Mouse (Mus musculus) hematopoietic stem cell, adult 5-6 weeks (primary cell): ENCODE measurements around the gene Ubtd2. TPM values are rescaled to one million over a fixed set of nuclear protein-coding genes. Genes with fewer than 3 reads are reported as not detected.

Source experiments
- ATAC-seq, 2 experiments: fragments of 125-278 bp in 1 of 2; replicated peaks in 1 of 2; 2 replicates each; pipeline ENCODE4 v1.8.0; 2016 to 2017; ENCODE audit warnings: inconsistent platforms in 2 of 2, mild to moderate bottlenecking in 2 of 2, moderate number of reproducible peaks in 2 of 2, low read depth in 1 of 2, moderate TSS enrichment in 1 of 2; ENCODE audit not compliant: low FRiP score in 2 of 2, poor library complexity in 2 of 2, severe bottlenecking in 2 of 2, insufficient read depth in 1 of 2, low TSS enrichment in 1 of 2
- total RNA-seq: library from RNA; stranded (forward); fragments of 172-1452, 232-1000 nt; gene quantifications from 2 replicates; pipeline ENCODE4 v1.2.3, GENCODE M21; 2017

The Ubtd2 gene
- total RNA-seq, result 4.7 and 10.4 TPM in 2 replicates

GRCm38 (mm10) chr11:32454800-32455506 lies at the start of gene Ubtd2:
TSS of gene Ubtd2 (plus strand) at chr11:32455370.
- ATAC-seq, result peak; percentile 89 to 92

GRCm38 (mm10) chr11:32407863-32408262 lies 47.3 kb upstream of the Ubtd2 start:
- peak; percentile 38 to 51; a peak in 3 of 4 replicates for ATAC-seq

DNA sequence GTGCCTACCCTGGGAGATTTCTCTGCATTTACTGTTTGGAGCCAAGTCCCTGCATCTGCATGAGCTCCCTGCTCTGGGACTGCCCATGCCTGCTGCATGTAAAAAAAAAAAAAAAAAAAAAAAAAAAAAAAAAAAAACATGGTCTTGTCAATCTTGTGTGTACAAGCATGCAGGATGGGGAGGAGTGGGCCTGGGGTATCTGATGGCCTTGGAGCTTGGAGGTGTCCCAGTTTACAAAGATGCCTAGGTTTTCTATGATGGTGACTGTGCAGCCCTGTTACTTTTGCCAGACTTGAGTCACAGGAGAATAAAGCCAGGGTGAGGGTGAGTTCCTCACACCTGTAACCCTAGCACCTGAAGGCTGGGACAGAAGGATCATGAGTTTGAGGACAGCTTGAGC lies 46.1 kb upstream of the Ubtd2 start:
- ATAC-seq, result no peak

DNA sequence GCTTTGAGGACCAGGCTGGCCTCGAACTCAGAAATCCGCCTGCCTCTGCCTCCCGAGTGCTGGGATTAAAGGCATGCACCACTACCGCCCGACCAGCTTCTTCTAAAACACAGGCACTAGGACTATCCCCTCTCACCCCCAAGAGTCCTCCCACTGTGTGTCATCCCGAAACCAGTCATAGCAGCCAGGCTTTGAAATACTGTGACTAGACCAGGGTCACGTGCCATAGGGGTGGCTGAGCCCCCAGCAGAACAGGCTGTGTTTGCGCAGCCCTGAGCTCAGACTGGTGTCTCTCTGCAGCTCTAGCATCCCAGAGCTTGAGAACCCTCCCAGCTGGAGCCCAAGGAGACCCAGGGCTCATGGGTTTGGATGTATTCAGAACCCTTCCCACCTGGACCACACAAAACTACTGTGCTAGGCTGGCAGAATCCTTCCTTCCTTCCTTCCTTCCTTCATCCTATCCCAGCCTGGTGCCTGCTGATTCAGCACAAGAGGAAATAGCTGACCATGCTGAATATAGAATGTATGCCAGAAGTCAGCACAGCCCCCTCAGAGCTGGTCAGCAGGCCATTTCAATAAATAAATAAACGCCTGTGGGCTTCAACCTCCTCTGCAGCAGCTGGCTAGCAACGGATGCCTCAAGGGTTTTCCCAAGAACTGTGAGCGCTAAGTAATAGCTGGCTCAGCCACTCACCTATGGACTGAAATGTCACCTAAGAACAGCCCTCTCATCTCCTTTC lies 45.2 kb upstream of the Ubtd2 start:
- no peak for ATAC-seq

DNA sequence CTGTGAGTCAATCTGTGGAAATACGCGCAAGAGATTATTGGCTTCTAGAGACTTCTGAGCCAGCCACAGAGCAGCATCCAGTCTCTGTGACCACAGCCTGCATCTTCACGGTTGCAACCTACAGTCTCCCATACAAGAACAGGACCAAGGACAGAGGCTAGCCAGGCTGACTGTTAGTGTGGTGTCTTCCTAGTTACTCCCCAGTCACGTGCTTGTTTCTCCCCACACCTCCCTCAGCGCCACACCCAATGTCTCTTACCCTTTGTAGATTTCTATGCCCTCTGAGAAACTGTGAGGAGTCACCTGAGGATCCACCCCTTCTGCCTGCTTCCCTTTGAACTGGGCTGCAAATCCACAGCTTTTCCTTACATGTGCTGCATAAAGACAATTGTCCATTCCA lies 35.2 kb upstream of the Ubtd2 start:
- ATAC-seq, result no peak

GRCm38 (mm10) chr11:32423311-32423710 lies 31.9 kb upstream of the Ubtd2 start:
- no peak for ATAC-seq

- ATAC-seq, result no peak
These were observed 30.6 kb upstream of the Ubtd2 start for GRCm38 (mm10) chr11:32424600-32424999.

- ATAC-seq, result no peak
These were observed 30.0 kb upstream of the Ubtd2 start for GRCm38 (mm10) chr11:32425043-32425658.

DNA sequence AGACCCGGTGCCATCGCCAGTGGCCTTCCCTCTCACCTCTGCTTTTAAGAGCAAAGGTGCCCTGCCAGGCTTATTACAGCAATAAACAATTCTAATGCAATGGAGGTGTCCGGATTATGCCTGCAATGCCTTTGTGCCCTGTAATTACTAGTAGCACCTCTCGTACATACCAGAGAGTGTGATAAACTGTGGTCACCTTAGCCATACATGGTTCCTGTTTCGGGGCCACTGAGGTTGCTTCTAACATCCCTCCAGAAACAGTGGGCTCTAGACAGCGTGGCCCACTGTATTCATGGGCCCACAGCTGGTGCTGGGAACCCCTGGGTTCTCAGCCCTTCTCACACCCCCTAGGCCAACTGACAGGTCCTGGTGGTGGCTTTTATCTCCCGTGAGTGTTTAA lies 27.6 kb upstream of the Ubtd2 start:
- ATAC-seq, result peak in 1 of 2 experiments; percentile 38; a peak in 2 of 4 replicates

DNA sequence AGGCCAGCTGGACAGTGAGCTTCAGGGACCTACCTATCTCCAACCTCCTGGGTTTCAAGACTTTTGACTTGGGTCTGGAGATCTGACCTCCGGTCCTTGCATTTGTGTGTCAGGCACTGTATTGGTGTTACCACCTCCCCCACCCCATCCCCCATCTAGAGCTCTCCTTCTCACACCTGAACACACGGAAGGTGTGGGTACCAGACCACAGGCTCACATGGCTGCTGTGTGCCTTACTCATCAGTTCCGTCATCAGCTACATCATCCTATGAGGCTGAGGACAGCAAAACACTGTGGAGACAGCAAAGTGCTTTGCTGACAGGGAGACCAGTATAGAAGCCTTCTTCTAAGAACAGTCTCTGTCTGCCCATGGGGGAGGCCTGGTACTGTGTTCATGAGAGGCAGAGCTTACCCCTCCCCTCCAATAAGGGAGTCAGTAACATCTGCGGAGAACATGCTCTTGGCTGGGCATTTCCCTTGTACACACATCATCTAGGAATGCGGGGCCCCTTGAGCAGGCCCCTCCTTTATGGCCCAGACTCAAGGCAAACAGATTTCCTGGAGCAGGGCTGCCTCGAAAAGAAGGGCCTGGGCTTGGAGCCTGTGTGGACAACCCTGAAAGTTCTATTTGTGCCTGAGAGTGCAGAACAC lies 19.6 kb upstream of the Ubtd2 start:
- ATAC-seq, result no peak

DNA sequence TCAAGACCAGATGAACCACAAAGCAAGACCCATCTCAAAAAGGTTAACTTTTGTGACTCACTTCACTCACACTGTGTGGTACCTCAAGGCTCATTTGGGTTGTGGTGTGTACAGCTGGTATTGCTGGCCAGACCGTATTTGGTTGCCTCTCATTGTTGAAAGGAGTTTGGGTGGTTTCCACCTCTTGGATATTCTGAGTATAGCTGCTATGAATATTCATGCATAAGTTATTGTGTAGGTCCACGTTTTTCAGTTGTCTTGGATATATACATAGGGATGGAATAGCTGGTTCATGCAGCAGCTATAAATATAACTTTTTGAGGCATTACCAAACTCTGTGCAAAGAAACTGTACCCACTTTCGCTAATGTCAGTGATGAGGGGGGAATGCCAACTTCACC lies 12.6 kb upstream of the Ubtd2 start:
- no peak for ATAC-seq

- no peak for ATAC-seq
These were observed 10.9 kb upstream of the Ubtd2 start for GRCm38 (mm10) chr11:32444266-32444665.

- ATAC-seq, result no peak
These were observed 10.0 kb upstream of the Ubtd2 start for GRCm38 (mm10) chr11:32445135-32445534.

DNA sequence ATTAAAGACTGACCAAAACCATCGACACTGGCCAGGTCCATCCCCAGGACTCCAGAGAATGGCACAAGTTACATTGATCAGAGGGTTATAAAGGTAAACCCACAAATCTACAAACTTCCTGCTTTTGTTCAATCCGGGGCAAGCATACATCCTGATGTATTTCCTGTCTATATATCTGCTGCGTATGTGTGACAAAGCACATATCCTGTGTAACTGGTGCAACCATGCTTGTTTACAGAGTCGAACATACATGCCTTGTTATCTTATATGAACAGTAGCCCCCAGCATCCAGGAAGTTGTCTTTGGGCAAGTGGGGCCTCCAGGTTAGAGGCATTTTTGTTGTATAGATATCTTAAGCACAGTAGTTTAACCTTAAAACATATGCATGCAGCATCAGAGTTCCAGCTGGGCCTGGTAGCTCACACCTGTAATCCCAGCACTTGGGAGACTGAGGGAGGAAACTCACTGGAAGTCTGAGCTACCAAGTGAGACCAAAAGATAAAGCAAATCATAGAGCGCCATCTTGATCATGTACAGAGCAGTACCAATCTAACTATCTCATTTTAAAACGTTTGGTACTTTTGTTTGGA lies 9.4 kb upstream of the Ubtd2 start:
- peak; percentile 76 to 86 for ATAC-seq

- peak; percentile 47 to 57; a peak in 3 of 4 replicates for ATAC-seq
These were observed 5.0 kb upstream of the Ubtd2 start for GRCm38 (mm10) chr11:32450216-32450615.

DNA sequence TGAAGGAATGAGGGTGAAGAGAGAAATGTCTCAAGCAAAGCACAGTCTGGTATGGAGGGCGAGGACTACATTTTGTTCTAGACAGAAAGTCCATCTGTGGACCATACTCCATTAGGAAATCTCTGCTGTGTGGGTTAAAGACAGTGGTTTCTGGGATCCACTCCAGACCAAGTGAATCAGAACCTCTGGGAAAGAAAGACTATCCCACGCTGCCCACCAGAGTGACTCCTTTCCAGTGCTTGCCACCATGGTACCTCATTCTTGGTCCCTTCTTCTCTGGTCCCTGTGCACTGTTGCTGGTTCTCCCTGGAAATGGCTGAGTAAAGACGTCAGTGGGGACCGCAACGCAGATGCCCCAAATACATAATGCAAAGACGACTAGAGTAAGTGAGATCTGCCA lies 3.9 kb upstream of the Ubtd2 start:
- no peak for ATAC-seq

DNA sequence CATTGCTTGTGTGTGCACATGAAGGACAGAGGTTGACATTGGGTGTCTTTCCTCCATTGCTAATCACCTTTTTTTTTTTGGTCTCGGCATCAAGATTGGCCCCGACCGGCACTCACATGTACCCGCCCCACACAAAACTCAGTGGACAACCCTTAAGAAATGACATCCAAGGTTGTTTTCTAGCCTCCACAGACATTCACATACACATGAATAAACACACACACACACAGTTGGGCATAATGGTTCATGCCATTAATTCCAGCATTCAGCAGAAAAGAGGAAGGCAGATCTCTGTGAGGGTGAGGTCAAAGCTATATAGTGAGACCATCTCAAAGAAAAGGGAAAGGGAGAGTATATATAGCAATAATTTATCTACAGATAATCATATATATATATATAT lies 2.4 kb upstream of the Ubtd2 start:
- no peak for ATAC-seq
